Mouse (Mus musculus): Measurements from ENCODE around the gene Gm28035. TPM values are rescaled to one million over a fixed set of nuclear protein-coding genes. Genes with fewer than 3 reads are reported as not detected.
A peak's percentile ranks its signal among the peaks of the same experiment; 100 is the strongest.

Gene Gm28035
- polyA plus RNA-seq, 1 experiment from 2014 or later: 0.55 TPM

DNA sequence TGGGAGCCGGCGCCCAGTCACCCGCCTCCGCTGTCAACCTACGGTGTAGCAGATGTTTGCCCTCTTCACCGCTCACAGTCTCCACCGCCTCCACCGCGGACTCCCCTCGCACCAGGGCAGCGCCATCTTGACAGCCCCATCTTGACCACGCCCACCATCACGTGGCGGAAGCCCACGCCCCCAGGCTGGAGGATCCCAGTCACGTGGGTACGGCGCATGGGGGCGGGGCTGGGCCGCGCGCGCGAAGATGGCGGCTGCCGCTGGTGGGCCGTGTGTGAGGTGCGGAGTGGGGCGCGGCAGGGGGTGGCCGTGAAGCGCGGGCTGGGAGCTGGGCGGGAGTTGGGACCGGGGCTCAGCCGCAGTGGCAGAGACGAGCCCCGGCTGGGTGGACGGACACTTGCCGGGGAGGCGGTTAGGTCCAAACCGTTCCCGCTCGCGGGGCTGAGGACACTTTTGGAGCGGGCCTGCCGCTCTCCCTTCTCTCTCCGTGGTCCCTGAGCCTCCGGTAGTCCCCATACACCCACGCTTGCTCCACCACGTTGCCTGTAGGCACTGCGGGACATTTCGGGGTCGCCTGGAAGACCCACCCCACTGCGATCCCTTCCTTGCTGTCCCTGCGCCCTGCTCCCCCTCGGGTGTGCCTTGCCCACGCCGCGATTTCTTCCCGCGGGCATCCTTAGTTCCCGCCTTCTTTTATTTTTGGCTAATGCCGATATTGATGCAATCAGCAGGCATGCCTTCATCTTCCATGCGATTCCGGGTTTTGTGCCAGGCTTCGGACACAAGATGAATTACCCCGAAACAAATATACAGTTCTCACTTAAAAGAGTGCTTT is 46.0 kb downstream of the Gm28035 start, which contains the start of the genes Dolk and Nup188:
TSS of gene Dolk (minus strand) at position 143 of the 835 bp plus-strand sequence.
TSS of gene Nup188 (plus strand) at position 206 of the 835 bp plus-strand sequence.
- WGBS: under 1% methylated on average over 58 of the region's 68 CpGs
- Histone ChIP-seq H3K36me3 (ENCODE audit: control insufficient read depth, insufficient read depth, low read length) (peaks cover 7% of the 10 kb centered on the region), H3K9me3 (ENCODE audit: control insufficient read depth, low read length) (no peaks in the 10 kb centered on the region), H3K9ac (ENCODE audit: low read length) (peak within 1 kb of the TSS; percentile 96), H3K4me2 (ENCODE audit: low read length) (peak within 1 kb of the TSS; percentile 85), H3K27me3 (ENCODE audit: control insufficient read depth, insufficient read depth, low read length) (no peaks in the 10 kb centered on the region), H3K4me1 (ENCODE audit: control insufficient read depth in 2 of 2, insufficient read depth in 2 of 2, low read length in 2 of 2) (peaks cover 10 to 17% of the 10 kb centered on the region in 2 experiments), H3K4me3 (ENCODE audit: control insufficient read depth in 1 of 2, insufficient read depth in 1 of 2, low read depth in 1 of 2, low read length in 2 of 2) (peak within 1 kb of the TSS; percentile 82 to 86), H3K27ac (replicated peaks in 1 of 2; ENCODE audit: control insufficient read depth in 1 of 2, insufficient read depth in 1 of 2, low read depth in 2 of 2, low read length in 2 of 2) (peak within 1 kb of the TSS; percentile 36 to 66; a peak in 3 of 4 replicates)
- peak; percentile 91 for ATAC-seq (ENCODE audit: insufficient number of reproducible peaks, insufficient read depth, low FRiP score, low read depth)

DNA sequence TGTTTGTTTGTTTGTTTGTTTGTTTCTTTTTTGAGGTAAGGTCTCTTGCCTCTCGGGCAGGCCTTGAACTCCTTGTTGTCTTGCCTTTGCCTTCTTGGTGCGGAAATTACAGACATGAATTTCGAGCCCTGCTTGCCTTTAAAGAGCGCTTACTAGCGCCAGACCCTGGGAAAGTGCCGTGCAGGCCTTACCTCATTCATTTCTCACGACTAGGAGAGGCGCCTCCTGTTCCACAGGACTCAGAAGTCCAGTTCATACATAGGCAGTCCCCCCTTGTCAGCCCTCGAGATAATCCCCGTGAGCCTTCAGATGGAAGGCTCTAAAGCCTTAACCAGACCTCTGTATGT is 46.6 kb downstream of the Gm28035 start:
- no peak for ATAC-seq (ENCODE audit: insufficient number of reproducible peaks, insufficient read depth, low FRiP score, low read depth)
- Histone ChIP-seq H3K36me3 (ENCODE audit: control insufficient read depth, insufficient read depth, low read length) (peaks cover 7% of the 10 kb centered on the region), H3K9me3 (ENCODE audit: control insufficient read depth, low read length) (no peaks in the 10 kb centered on the region), H3K27me3 (ENCODE audit: control insufficient read depth, insufficient read depth, low read length) (no peaks in the 10 kb centered on the region), H3K27ac (replicated peaks in 1 of 2; ENCODE audit: control insufficient read depth in 1 of 2, insufficient read depth in 1 of 2, low read depth in 2 of 2, low read length in 2 of 2) (peak overlapping the region in 1 of 2 experiments; percentile 62; a peak in 1 of 4 replicates), H3K9ac (ENCODE audit: low read length) (peak overlapping the region; percentile 96), H3K4me1 (ENCODE audit: control insufficient read depth in 2 of 2, insufficient read depth in 2 of 2, low read length in 2 of 2) (peaks cover 10 to 17% of the 10 kb centered on the region in 2 experiments), H3K4me2 (ENCODE audit: low read length) (peak overlapping the region; percentile 85), H3K4me3 (ENCODE audit: control insufficient read depth in 1 of 2, insufficient read depth in 1 of 2, low read depth in 1 of 2, low read length in 2 of 2) (peak overlapping the region; percentile 82 to 86)
- 0% methylated on average over 10 of the region's 10 CpGs for WGBS

DNA sequence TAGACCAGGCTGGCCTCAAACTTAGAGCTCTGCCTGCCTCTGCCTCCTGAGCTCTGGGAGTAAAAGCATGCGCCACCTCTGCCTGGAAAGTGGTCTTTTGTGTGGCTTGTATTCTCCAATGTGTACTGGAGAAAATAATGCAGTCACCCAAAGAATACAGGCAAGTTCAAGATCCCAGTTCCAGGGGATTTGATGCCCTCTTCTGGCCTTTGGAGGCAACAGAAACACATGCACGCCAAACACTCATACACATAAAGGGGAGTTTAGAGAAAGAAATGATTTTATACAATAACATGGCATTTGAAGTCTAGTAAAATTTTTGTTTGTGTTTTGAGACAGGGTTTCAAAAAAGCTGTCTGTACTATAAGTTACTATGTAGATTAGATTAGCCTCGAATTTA is 59.2 kb downstream of the Gm28035 start:
- Histone ChIP-seq H3K9ac (ENCODE audit: low read length) (no peak overlapping the region), H3K9me3 (ENCODE audit: control insufficient read depth, low read length) (no peaks in the 10 kb centered on the region), H3K36me3 (ENCODE audit: control insufficient read depth, insufficient read depth, low read length) (peaks cover 78% of the 10 kb centered on the region), H3K4me2 (ENCODE audit: low read length) (no peak overlapping the region), H3K27ac (replicated peaks in 1 of 2; ENCODE audit: control insufficient read depth in 1 of 2, insufficient read depth in 1 of 2, low read depth in 2 of 2, low read length in 2 of 2) (no peak overlapping the region), H3K4me1 (ENCODE audit: control insufficient read depth in 2 of 2, insufficient read depth in 2 of 2, low read length in 2 of 2) (no peaks in the 10 kb centered on the region), H3K4me3 (ENCODE audit: control insufficient read depth in 1 of 2, insufficient read depth in 1 of 2, low read depth in 1 of 2, low read length in 2 of 2) (no peak overlapping the region), H3K27me3 (ENCODE audit: control insufficient read depth, insufficient read depth, low read length) (no peaks in the 10 kb centered on the region)
- no peak for ATAC-seq (ENCODE audit: insufficient number of reproducible peaks, insufficient read depth, low FRiP score, low read depth)
- 69% methylated on average over 3 of the region's 3 CpGs for WGBS

DNA sequence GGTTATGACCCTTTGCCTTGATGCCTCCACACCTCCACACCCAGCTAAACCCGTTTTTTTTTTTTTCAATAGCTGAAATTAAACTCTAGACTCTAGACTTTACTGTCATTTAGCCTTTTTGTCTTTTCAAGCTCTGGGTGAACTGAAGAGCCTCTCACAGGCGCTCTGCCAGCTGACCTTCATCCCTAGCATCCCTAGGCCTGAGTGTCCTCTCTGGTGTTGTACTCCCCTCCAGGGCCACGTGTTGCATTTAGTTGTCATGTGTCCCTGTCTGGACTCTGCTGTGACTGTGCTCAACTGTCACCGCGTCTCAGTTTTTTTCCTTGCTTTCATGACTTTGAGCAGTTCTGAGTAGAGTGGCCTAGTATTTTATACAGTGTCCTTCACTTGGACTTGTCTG is 59.6 kb downstream of the Gm28035 start:
- WGBS: 86% methylated on average over 5 of the region's 5 CpGs
- Histone ChIP-seq H3K27ac (replicated peaks in 1 of 2; ENCODE audit: control insufficient read depth in 1 of 2, insufficient read depth in 1 of 2, low read depth in 2 of 2, low read length in 2 of 2) (no peak overlapping the region), H3K36me3 (ENCODE audit: control insufficient read depth, insufficient read depth, low read length) (peaks cover 83% of the 10 kb centered on the region), H3K9ac (ENCODE audit: low read length) (no peak overlapping the region), H3K4me2 (ENCODE audit: low read length) (no peak overlapping the region), H3K4me3 (ENCODE audit: control insufficient read depth in 1 of 2, insufficient read depth in 1 of 2, low read depth in 1 of 2, low read length in 2 of 2) (no peak overlapping the region), H3K9me3 (ENCODE audit: control insufficient read depth, low read length) (no peaks in the 10 kb centered on the region), H3K4me1 (ENCODE audit: control insufficient read depth in 2 of 2, insufficient read depth in 2 of 2, low read length in 2 of 2) (no peaks in the 10 kb centered on the region), H3K27me3 (ENCODE audit: control insufficient read depth, insufficient read depth, low read length) (no peaks in the 10 kb centered on the region)
- no peak for ATAC-seq (ENCODE audit: insufficient number of reproducible peaks, insufficient read depth, low FRiP score, low read depth)

DNA sequence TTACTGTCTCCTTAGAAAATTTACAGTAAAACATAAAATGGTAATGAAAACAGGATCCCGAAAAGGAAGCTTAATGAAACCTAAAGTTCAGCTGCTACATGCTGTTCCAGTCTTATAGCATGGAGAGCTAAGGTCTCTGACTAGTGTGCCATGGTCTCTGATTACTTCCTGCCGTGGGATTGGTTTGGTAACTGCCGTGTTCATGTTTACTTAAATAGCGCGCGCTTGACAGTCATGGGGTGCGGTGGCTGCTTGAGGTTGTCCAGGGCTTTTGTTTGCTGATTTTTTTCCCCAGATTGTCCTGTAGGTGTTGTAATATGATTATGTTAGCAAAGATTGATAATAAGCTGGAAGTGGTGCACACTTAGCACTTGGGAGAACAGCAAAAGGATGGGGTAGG is 65.7 kb downstream of the Gm28035 start:
- Histone ChIP-seq H3K9ac (ENCODE audit: low read length) (no peak overlapping the region), H3K9me3 (ENCODE audit: control insufficient read depth, low read length) (no peaks in the 10 kb centered on the region), H3K27me3 (ENCODE audit: control insufficient read depth, insufficient read depth, low read length) (no peaks in the 10 kb centered on the region), H3K4me1 (ENCODE audit: control insufficient read depth in 2 of 2, insufficient read depth in 2 of 2, low read length in 2 of 2) (no peaks in the 10 kb centered on the region), H3K27ac (replicated peaks in 1 of 2; ENCODE audit: control insufficient read depth in 1 of 2, insufficient read depth in 1 of 2, low read depth in 2 of 2, low read length in 2 of 2) (no peak overlapping the region), H3K4me2 (ENCODE audit: low read length) (no peak overlapping the region), H3K36me3 (ENCODE audit: control insufficient read depth, insufficient read depth, low read length) (peaks cover 100% of the 10 kb centered on the region), H3K4me3 (ENCODE audit: control insufficient read depth in 1 of 2, insufficient read depth in 1 of 2, low read depth in 1 of 2, low read length in 2 of 2) (no peak overlapping the region)
- 93% methylated on average over 7 of the region's 7 CpGs for WGBS
- no peak for ATAC-seq (ENCODE audit: insufficient number of reproducible peaks, insufficient read depth, low FRiP score, low read depth)

DNA sequence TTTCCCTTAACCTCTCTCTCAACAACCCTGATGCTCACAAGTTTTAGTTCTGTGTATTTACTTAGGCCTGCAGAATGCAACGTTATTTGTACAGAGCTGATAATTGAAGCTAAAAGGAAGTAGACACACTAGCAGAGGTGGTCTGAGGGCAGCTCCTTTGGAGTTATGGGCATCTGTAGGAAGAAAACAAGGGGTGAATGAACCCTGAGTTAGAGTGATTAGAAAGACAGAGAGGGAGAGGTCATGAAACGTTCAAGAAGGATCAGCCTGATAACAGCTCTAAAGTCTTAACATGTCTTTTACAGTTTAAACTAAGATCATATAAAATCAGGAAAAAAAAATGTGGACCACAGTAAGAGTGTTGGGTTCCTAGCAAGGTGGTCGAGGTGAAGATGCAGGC is 69.0 kb downstream of the Gm28035 start:
- ATAC-seq (ENCODE audit: insufficient number of reproducible peaks, insufficient read depth, low FRiP score, low read depth): no peak
- no peak overlapping the region for H3K27ac ChIP-seq (replicated peaks in 1 of 2; ENCODE audit: control insufficient read depth in 1 of 2, insufficient read depth in 1 of 2, low read depth in 2 of 2, low read length in 2 of 2)

DNA sequence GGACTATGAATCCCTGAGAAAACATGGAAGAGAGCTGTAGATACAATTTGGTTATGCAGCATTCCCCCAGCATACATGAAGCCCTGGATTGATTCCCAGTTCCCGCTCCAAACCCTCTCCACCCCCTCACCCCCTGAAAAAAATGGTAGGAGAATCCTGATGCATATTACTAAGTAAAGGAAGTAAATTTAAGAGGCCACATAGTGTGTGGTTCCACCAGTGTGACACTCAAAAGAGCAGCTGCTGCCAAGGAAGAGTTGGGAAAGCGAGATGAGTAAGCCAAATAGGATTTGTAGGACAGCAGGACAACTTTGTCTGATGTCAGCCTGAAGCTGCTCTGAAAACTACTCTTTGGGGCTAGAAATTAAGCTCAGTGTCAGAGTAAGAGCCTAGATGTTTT is 71.1 kb downstream of the Gm28035 start:
- no peaks in the 10 kb centered on the region for H3K9me3 ChIP-seq (ENCODE audit: control insufficient read depth, low read length)
- no peak overlapping the region for H3K4me2 ChIP-seq (ENCODE audit: low read length)
- peaks cover 97% of the 10 kb centered on the region for H3K36me3 ChIP-seq (ENCODE audit: control insufficient read depth, insufficient read depth, low read length)
- H3K27ac ChIP-seq (replicated peaks in 1 of 2; ENCODE audit: control insufficient read depth in 1 of 2, insufficient read depth in 1 of 2, low read depth in 2 of 2, low read length in 2 of 2): no peak overlapping the region
- H3K4me1 ChIP-seq (ENCODE audit: control insufficient read depth in 2 of 2, insufficient read depth in 2 of 2, low read length in 2 of 2): no peaks in the 10 kb centered on the region
- no peak overlapping the region for H3K9ac ChIP-seq (ENCODE audit: low read length)
- no peak overlapping the region for H3K4me3 ChIP-seq (ENCODE audit: control insufficient read depth in 1 of 2, insufficient read depth in 1 of 2, low read depth in 1 of 2, low read length in 2 of 2)
- WGBS: 91% methylated on average over 2 of the region's 2 CpGs
- no peak for ATAC-seq (ENCODE audit: insufficient number of reproducible peaks, insufficient read depth, low FRiP score, low read depth)
- H3K27me3 ChIP-seq (ENCODE audit: control insufficient read depth, insufficient read depth, low read length): no peaks in the 10 kb centered on the region

More for the DNA sequence above, 69.0 kb downstream of the Gm28035 start:
- H3K9me3 ChIP-seq (ENCODE audit: control insufficient read depth, low read length): no peaks in the 10 kb centered on the region
- no peak overlapping the region for H3K4me2 ChIP-seq (ENCODE audit: low read length)
- H3K4me1 ChIP-seq (ENCODE audit: control insufficient read depth in 2 of 2, insufficient read depth in 2 of 2, low read length in 2 of 2): no peaks in the 10 kb centered on the region
- peaks cover 97% of the 10 kb centered on the region for H3K36me3 ChIP-seq (ENCODE audit: control insufficient read depth, insufficient read depth, low read length)
- no peak overlapping the region for H3K4me3 ChIP-seq (ENCODE audit: control insufficient read depth in 1 of 2, insufficient read depth in 1 of 2, low read depth in 1 of 2, low read length in 2 of 2)
- 86% methylated on average over 3 of the region's 3 CpGs for whole genome bisulfite sequencing
- no peaks in the 10 kb centered on the region for H3K27me3 ChIP-seq (ENCODE audit: control insufficient read depth, insufficient read depth, low read length)
- no peak overlapping the region for H3K9ac ChIP-seq (ENCODE audit: low read length)

Measured in heart, embryonic 14.5 days (tissue).